Mouse (Mus musculus): ENCODE results near the gene D030056L22Rik.

GRCm38 (mm10) chr19:18766399-18766798 is 53.4 kb downstream of the D030056L22Rik start:
- TF ChIP-seq GATA1 (IDR thresholded peaks at IDR 0.05; ENCODE audit: borderline replicate concordance, low read length) (no peak), FLI1 (IDR thresholded peaks at IDR 0.05; ENCODE audit: low read length) (no peak)

Measured in megakaryocyte, embryonic 14.5 days (primary cell).